Mouse (Mus musculus): ENCODE data around the gene Syne3. TPM values are rescaled to one million over a fixed set of nuclear protein-coding genes. Genes with fewer than 3 reads are reported as not detected.

The Syne3 gene
- polyA plus RNA-seq, 1 experiment from 2014 or later = 0.51 TPM

GRCm38 (mm10) chr12:104955003-104955800, 54.4 kb downstream of the Syne3 start:
- H3K9me3 ChIP-seq (ENCODE audit: control insufficient read depth, low read length) = no peaks in the 10 kb centered on the region
- WGBS = 61% methylated on average over 17 of the region's 17 CpGs
- H3K27ac ChIP-seq (ENCODE audit: low read depth, low read length) = no peak overlapping the region
- no peak for ATAC-seq (ENCODE audit: low FRiP score, low TSS enrichment)
- H3K4me3 ChIP-seq (ENCODE audit: low read length) = no peak overlapping the region
- no peak overlapping the region for H3K9ac ChIP-seq (ENCODE audit: low read depth, low read length)
- no peaks in the 10 kb centered on the region; the same call in 1 of the 2 replicates for H3K27me3 ChIP-seq (ENCODE audit: control insufficient read depth, insufficient read depth, low read length)
- H3K4me2 ChIP-seq (replicated peaks; ENCODE audit: low read depth, low read length) = no peak overlapping the region
- H3K4me1 ChIP-seq (ENCODE audit: control insufficient read depth, insufficient read depth, low read length) = no peaks in the 10 kb centered on the region
- no peaks in the 10 kb centered on the region for H3K36me3 ChIP-seq (ENCODE audit: control insufficient read depth, insufficient read depth, low read length)

GRCm38 (mm10) chr12:104953941-104954340, 55.7 kb downstream of the Syne3 start:
- H3K9me3 ChIP-seq (ENCODE audit: control insufficient read depth, low read length) = no peaks in the 10 kb centered on the region
- H3K36me3 ChIP-seq (ENCODE audit: control insufficient read depth, insufficient read depth, low read length) = no peaks in the 10 kb centered on the region
- no peak overlapping the region for H3K27ac ChIP-seq (ENCODE audit: low read depth, low read length)
- H3K27me3 ChIP-seq (ENCODE audit: control insufficient read depth, insufficient read depth, low read length) = no peaks in the 10 kb centered on the region; the same call in 1 of the 2 replicates
- ATAC-seq (ENCODE audit: low FRiP score, low TSS enrichment) = peak; percentile 53; the same call in 1 of the 2 replicates
- H3K4me1 ChIP-seq (ENCODE audit: control insufficient read depth, insufficient read depth, low read length) = no peaks in the 10 kb centered on the region
- no peak overlapping the region for H3K4me3 ChIP-seq (ENCODE audit: low read length)
- WGBS = 14% methylated on average over 4 of the region's 4 CpGs
- no peak overlapping the region for H3K4me2 ChIP-seq (replicated peaks; ENCODE audit: low read depth, low read length)
- H3K9ac ChIP-seq (ENCODE audit: low read depth, low read length) = no peak overlapping the region

- Histone ChIP-seq H3K9me3 (ENCODE audit: control insufficient read depth, low read length) (no peaks in the 10 kb centered on the region), H3K36me3 (ENCODE audit: control insufficient read depth, insufficient read depth, low read length) (no peaks in the 10 kb centered on the region), H3K4me3 (ENCODE audit: low read length) (no peak overlapping the region), H3K27ac (ENCODE audit: low read depth, low read length) (no peak overlapping the region), H3K9ac (ENCODE audit: low read depth, low read length) (no peak overlapping the region), H3K4me2 (replicated peaks; ENCODE audit: low read depth, low read length) (no peak overlapping the region), H3K4me1 (ENCODE audit: control insufficient read depth, insufficient read depth, low read length) (no peaks in the 10 kb centered on the region), H3K27me3 (ENCODE audit: control insufficient read depth, insufficient read depth, low read length) (no peaks in the 10 kb centered on the region; the same call in 1 of the 2 replicates)
- WGBS = 11% methylated on average over 5 of the region's 5 CpGs
- peak; percentile 59; the same call in 1 of the 2 replicates for ATAC-seq (ENCODE audit: low FRiP score, low TSS enrichment)
These were observed 57.2 kb downstream of the Syne3 start for GRCm38 (mm10) chr12:104952458-104952857.

GRCm38 (mm10) chr12:104947911-104948310, 61.7 kb downstream of the Syne3 start:
- Histone ChIP-seq H3K9me3 (ENCODE audit: control insufficient read depth, low read length) (peaks cover 4% of the 10 kb centered on the region), H3K27ac (ENCODE audit: low read depth, low read length) (no peak overlapping the region), H3K27me3 (ENCODE audit: control insufficient read depth, insufficient read depth, low read length) (no peaks in the 10 kb centered on the region; the same call in 1 of the 2 replicates), H3K4me1 (ENCODE audit: control insufficient read depth, insufficient read depth, low read length) (no peaks in the 10 kb centered on the region), H3K4me3 (ENCODE audit: low read length) (no peak overlapping the region), H3K4me2 (replicated peaks; ENCODE audit: low read depth, low read length) (no peak overlapping the region), H3K9ac (ENCODE audit: low read depth, low read length) (no peak overlapping the region), H3K36me3 (ENCODE audit: control insufficient read depth, insufficient read depth, low read length) (no peaks in the 10 kb centered on the region)
- no peak for ATAC-seq (ENCODE audit: low FRiP score, low TSS enrichment)
- 75% methylated on average over 2 of the region's 2 CpGs for WGBS

- WGBS = 94% methylated on average over 6 of the region's 6 CpGs
- no peaks in the 10 kb centered on the region for H3K4me1 ChIP-seq (ENCODE audit: control insufficient read depth, insufficient read depth, low read length)
These were observed 63.4 kb downstream of the Syne3 start for GRCm38 (mm10) chr12:104946231-104946630.

GRCm38 (mm10) chr12:104940466-104940865, 69.1 kb downstream of the Syne3 start:
- H3K36me3 ChIP-seq (ENCODE audit: control insufficient read depth, insufficient read depth, low read length) = no peaks in the 10 kb centered on the region
- no peak overlapping the region for H3K4me2 ChIP-seq (replicated peaks; ENCODE audit: low read depth, low read length)
- H3K4me3 ChIP-seq (ENCODE audit: low read length) = no peak overlapping the region
- no peaks in the 10 kb centered on the region for H3K27me3 ChIP-seq (ENCODE audit: control insufficient read depth, insufficient read depth, low read length)
- H3K9me3 ChIP-seq (ENCODE audit: control insufficient read depth, low read length) = peaks cover 10% of the 10 kb centered on the region
- WGBS = 82% methylated on average over 9 of the region's 9 CpGs
- no peak overlapping the region for H3K27ac ChIP-seq (ENCODE audit: low read depth, low read length)
- H3K4me1 ChIP-seq (ENCODE audit: control insufficient read depth, insufficient read depth, low read length) = no peaks in the 10 kb centered on the region
- ATAC-seq (ENCODE audit: low FRiP score, low TSS enrichment) = no peak
- H3K9ac ChIP-seq (ENCODE audit: low read depth, low read length) = no peak overlapping the region

More at GRCm38 (mm10) chr12:104946231-104946630, 63.4 kb downstream of the Syne3 start:
- H3K27me3 ChIP-seq (ENCODE audit: control insufficient read depth, insufficient read depth, low read length) = no peaks in the 10 kb centered on the region
- H3K4me2 ChIP-seq (replicated peaks; ENCODE audit: low read depth, low read length) = no peak overlapping the region
- H3K9me3 ChIP-seq (ENCODE audit: control insufficient read depth, low read length) = peaks cover 4% of the 10 kb centered on the region
- no peak overlapping the region for H3K9ac ChIP-seq (ENCODE audit: low read depth, low read length)
- no peak for ATAC-seq (ENCODE audit: low FRiP score, low TSS enrichment)
- no peak overlapping the region for H3K4me3 ChIP-seq (ENCODE audit: low read length)
- no peak overlapping the region for H3K27ac ChIP-seq (ENCODE audit: low read depth, low read length)
- no peaks in the 10 kb centered on the region for H3K36me3 ChIP-seq (ENCODE audit: control insufficient read depth, insufficient read depth, low read length)

- Histone ChIP-seq H3K9me3 (ENCODE audit: control insufficient read depth, low read length) (peaks cover 8% of the 10 kb centered on the region), H3K27me3 (ENCODE audit: control insufficient read depth, insufficient read depth, low read length) (no peaks in the 10 kb centered on the region), H3K4me3 (ENCODE audit: low read length) (no peak overlapping the region), H3K4me1 (ENCODE audit: control insufficient read depth, insufficient read depth, low read length) (no peaks in the 10 kb centered on the region), H3K4me2 (replicated peaks; ENCODE audit: low read depth, low read length) (no peak overlapping the region), H3K36me3 (ENCODE audit: control insufficient read depth, insufficient read depth, low read length) (no peaks in the 10 kb centered on the region), H3K27ac (ENCODE audit: low read depth, low read length) (no peak overlapping the region), H3K9ac (ENCODE audit: low read depth, low read length) (no peak overlapping the region)
- no peak for ATAC-seq (ENCODE audit: low FRiP score, low TSS enrichment)
- 10% methylated on average over 4 of the region's 4 CpGs for WGBS
These were observed 69.6 kb downstream of the Syne3 start for GRCm38 (mm10) chr12:104940027-104940386.

GRCm38 (mm10) chr12:104939372-104940026, 70.1 kb downstream of the Syne3 start:
- no peak overlapping the region; the same call in 1 of the 2 replicates for H3K27ac ChIP-seq (ENCODE audit: low read depth, low read length)
- H3K4me2 ChIP-seq (replicated peaks; ENCODE audit: low read depth, low read length) = no peak overlapping the region
- H3K9me3 ChIP-seq (ENCODE audit: control insufficient read depth, low read length) = peaks cover 5% of the 10 kb centered on the region; the same call in 1 of the 2 replicates
- no peak overlapping the region for H3K9ac ChIP-seq (ENCODE audit: low read depth, low read length)
- peak; percentile 53; the same call in 1 of the 2 replicates for ATAC-seq (ENCODE audit: low FRiP score, low TSS enrichment)
- no peak overlapping the region for H3K4me3 ChIP-seq (ENCODE audit: low read length)
- no peaks in the 10 kb centered on the region for H3K27me3 ChIP-seq (ENCODE audit: control insufficient read depth, insufficient read depth, low read length)
- no peaks in the 10 kb centered on the region for H3K36me3 ChIP-seq (ENCODE audit: control insufficient read depth, insufficient read depth, low read length)
- no peaks in the 10 kb centered on the region for H3K4me1 ChIP-seq (ENCODE audit: control insufficient read depth, insufficient read depth, low read length)
- 21% methylated on average over 13 of the region's 13 CpGs for WGBS

- 75% methylated on average over 5 of the region's 5 CpGs for WGBS
- Histone ChIP-seq H3K9ac (ENCODE audit: low read depth, low read length) (no peak overlapping the region), H3K4me2 (replicated peaks; ENCODE audit: low read depth, low read length) (no peak overlapping the region), H3K9me3 (ENCODE audit: control insufficient read depth, low read length) (peaks cover 5% of the 10 kb centered on the region; the same call in 1 of the 2 replicates), H3K36me3 (ENCODE audit: control insufficient read depth, insufficient read depth, low read length) (no peaks in the 10 kb centered on the region), H3K27ac (ENCODE audit: low read depth, low read length) (no peak overlapping the region; the same call in 1 of the 2 replicates), H3K4me1 (ENCODE audit: control insufficient read depth, insufficient read depth, low read length) (no peaks in the 10 kb centered on the region), H3K27me3 (ENCODE audit: control insufficient read depth, insufficient read depth, low read length) (no peaks in the 10 kb centered on the region), H3K4me3 (ENCODE audit: low read length) (no peak overlapping the region)
- 0 out of 2 replicates have a peak, but pooled peaks have one; percentile 16 for ATAC-seq (ENCODE audit: low FRiP score, low TSS enrichment)
These were observed 70.7 kb downstream of the Syne3 start for GRCm38 (mm10) chr12:104938935-104939334.
